Mouse (Mus musculus): ENCODE results near the gene Sfxn1. TPM values are rescaled to one million over a fixed set of nuclear protein-coding genes. Genes with fewer than 3 reads are reported as not detected.

Sfxn1 gene
- total RNA-seq, 2 experiments from 2014 or later = 52.2 to 62.6 TPM

DNA sequence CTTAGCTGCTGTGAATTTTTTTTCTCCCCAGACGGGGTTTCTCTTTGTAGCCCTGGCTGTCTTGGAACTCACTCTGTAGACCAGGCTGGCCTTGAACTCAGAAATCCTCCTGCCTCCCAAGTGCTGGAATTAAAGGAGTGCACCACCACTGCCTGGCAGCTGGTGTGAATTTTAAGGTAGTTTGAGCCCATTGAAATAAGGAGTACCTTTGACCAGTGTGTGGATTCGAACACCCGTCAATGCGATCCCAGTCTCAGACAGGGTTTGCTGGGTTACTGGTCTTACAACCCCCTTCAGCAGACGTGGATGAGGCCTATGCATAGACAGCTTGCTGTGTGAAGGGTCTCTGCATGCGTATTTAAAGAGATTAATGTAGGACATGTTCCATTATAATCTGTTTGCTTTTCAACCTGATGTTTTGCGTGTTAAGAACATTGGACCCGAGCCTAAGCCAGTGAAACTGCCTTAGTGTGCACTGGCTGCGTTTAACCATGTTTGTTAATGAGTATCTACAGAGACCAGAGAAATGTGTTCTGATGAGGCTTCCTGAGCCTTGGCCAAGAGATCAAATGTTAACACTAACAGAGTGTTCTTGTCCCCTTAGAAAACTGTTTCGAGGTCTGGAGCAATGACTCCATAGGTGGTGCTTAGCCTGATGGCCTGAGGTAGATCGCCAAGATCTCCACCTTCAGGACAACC lies 5.2 kb downstream of the Sfxn1 start:
- no peak for DNase-seq (ENCODE audit: low spot score in 2 of 2)

- no peak for DNase-seq (ENCODE audit: low spot score in 2 of 2)
Measured at GRCm38 (mm10) chr13:54077470-54078174, 6.0 kb downstream of the Sfxn1 start.

DNA sequence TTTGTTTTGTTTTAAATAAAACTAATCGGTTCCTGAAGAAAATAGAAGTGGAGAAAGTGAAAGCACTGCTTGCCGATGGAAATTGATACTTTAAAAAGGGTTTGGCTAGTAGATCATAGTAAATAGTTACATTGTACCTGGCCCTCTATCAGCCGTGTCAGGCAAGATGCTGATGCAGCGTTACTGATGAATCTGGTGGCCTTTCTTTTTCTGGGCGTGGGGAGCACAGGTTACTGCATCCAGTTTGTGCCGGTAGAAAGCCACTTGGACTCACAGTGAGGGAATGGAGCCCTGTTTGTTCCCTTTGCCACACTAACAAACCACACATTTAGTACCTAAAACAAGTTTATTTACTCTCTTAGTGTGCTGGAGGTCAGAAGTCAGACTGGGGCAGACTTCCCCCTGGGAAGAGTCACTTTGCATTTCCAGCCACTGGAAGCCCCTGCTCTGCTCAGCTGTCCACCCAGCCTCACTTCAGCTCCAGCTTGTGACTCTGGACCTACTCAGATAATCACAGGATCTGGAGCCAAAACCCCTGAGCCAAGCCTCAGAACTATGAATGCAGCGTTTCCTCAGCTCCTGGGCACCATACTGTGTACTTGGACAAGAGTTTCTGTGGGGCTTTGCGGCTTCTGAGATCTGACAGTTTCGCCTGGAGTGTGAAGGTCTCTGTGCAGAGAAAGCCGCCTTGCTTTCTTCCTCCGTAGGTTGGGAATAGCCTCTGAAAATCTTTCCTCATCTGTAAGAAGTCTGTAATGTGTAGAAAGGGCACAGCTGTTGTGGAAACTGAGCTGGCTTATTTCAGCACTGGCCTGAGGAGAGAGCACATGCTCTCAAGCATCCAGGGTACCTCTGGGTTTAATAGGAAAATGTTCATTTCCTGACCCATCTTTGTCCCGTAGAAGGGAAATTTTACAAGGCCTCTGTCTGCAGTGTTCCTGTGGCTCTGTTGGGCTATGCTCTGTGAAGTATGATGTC lies 8.4 kb downstream of the Sfxn1 start:
- no peak for DNase-seq (ENCODE audit: low spot score in 2 of 2)

- no peak for DNase-seq (ENCODE audit: low spot score in 2 of 2)
Measured at GRCm38 (mm10) chr13:54080785-54081184, 9.1 kb downstream of the Sfxn1 start.

- DNase-seq (ENCODE audit: low spot score in 2 of 2) = no peak
Measured at GRCm38 (mm10) chr13:54082946-54083345, 11.3 kb downstream of the Sfxn1 start.

GRCm38 (mm10) chr13:54084178-54084577 lies 12.5 kb downstream of the Sfxn1 start:
- no peak for DNase-seq (ENCODE audit: low spot score in 2 of 2)

GRCm38 (mm10) chr13:54084826-54085225 lies 13.2 kb downstream of the Sfxn1 start:
- no peak for DNase-seq (ENCODE audit: low spot score in 2 of 2)

GRCm38 (mm10) chr13:54085266-54085665 lies 13.6 kb downstream of the Sfxn1 start:
- no peak for DNase-seq (ENCODE audit: low spot score in 2 of 2)

GRCm38 (mm10) chr13:54091719-54092118 lies 20.1 kb downstream of the Sfxn1 start:
- DNase-seq (ENCODE audit: low spot score in 2 of 2) = no peak

DNA sequence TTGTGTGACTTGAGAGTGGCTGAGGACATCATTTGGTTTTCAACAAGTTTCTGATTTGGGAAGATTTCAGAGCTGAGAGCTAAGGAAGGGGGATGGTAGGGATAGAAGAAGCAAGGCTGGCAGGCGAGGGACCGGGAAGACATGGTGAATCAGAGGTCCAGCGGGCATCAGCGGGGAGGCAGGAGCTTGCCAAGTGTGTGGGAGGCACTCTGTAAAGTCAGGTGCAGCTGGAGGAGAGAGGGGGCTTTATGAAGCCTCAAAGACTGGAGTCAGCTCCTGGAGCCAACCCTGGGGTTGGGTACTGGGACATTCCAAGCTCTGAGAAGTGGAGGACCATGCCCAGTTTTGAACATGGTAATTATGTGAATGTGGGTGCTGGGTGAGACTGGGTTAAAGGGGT lies 22.7 kb downstream of the Sfxn1 start:
- DNase-seq (ENCODE audit: low spot score in 2 of 2) = no peak

GRCm38 (mm10) chr13:54094963-54095362 lies 23.3 kb downstream of the Sfxn1 start:
- no peak for DNase-seq (ENCODE audit: low spot score in 2 of 2)

DNA sequence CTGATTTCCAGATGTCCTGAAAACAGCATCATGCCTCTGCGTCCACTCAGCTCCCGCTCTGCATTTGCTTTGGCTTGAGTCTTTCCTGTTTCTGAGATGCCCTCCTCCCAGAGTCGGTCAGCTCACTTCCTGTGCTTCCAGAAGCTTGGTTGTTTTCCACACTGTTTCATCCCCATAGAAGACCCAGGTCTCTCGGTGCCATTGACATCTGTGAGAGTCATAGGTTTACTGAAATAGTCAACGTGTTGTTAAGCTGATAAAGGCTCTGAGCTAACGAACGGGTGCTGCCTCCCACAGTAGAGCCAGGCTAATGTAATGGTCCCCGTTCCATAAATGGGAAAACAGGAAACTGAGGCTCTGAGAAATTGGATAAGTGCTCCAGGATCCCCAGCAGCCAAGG lies 24.1 kb downstream of the Sfxn1 start:
- no peak for DNase-seq (ENCODE audit: low spot score in 2 of 2)

- DNase-seq (ENCODE audit: low spot score in 2 of 2) = no peak
Measured at GRCm38 (mm10) chr13:54097227-54097626, 25.6 kb downstream of the Sfxn1 start.

DNA sequence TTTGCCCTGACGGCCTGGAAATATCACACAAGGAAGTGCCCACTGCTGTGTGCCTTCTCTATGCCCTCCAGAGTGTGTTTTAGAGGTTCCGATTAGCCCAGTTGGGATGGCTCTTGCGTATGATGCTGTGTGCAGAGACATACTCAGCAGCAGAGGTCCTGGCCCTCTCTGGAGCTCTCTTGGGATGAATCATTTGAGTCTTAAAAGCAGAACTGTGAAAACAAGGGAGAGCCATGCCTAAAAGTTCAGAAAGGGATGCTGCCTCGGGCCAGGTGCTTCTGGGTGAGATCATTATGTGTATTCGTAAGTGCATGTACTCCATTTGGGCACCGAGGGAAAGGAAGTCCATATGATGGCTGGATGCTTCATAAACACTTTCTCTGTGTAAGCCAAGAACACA lies 26.1 kb downstream of the Sfxn1 start:
- no peak for DNase-seq (ENCODE audit: low spot score in 2 of 2)

- peak in 1 of 2 experiments; percentile 25 for DNase-seq (ENCODE audit: low spot score in 2 of 2)
Measured at GRCm38 (mm10) chr13:54101031-54101820, 29.6 kb downstream of the Sfxn1 start.

- DNase-seq (ENCODE audit: low spot score in 2 of 2) = no peak
Measured at GRCm38 (mm10) chr13:54102061-54102460, 30.4 kb downstream of the Sfxn1 start.

DNA sequence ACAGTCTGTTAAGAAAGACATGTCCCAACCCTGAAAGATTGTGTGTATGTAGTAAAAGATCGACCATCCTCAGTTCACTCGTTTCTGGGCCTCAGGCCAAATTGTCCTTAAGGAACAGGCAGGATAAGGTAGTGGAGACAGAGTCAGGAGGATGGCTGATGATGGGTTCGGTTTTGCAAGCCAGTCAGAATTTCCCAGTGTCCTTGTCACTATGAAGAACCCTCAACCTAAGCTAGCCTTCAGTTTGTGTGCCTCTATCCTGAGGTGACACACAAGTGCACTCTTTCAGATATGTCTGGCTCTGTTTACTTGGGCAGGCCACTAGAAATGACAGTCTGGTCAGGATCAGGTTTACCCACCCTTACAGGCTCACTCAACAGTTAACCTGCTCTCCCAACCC lies 31.6 kb downstream of the Sfxn1 start:
- no peak for DNase-seq (ENCODE audit: low spot score in 2 of 2)

GRCm38 (mm10) chr13:54103866-54104265 lies 32.2 kb downstream of the Sfxn1 start:
- peak in 1 of 2 experiments; percentile 14 for DNase-seq (ENCODE audit: low spot score in 2 of 2)

DNA sequence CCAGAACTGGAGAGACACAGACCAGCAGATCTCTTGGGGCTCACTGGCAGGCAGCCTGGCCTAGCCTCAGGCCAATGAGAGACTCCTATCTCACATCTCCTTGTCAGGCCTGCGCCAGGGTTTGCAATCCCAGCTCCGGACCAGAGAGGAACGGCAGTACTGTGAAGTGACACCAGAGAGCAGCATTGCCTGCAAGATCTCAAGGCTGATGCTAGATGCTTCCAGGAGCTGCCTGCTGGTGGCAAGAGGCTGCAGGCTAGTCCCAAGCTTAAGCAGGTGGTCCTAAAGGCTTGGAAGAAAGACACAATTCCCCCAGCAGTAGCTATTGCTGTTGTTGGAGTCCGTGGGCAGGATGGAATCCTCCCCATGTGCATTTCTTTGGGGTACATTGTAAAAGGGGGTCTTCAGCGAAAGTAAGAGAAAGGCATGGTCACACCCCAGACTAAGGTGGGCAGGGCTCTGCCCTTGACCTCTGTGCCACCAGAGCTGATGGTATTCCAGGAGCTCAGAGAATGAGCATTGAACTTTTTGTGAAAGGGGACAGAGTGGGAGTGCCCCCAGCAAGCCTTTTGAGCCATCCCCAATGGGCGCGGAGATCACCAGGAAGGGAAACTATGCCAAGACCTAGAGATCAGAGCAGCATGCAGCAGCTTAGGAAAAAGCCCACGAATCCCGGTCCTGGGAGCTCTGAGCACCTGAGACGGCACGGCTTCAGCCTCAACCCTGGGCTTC lies 42.3 kb downstream of the Sfxn1 start:
- DNase-seq (ENCODE audit: low spot score in 2 of 2) = peak; percentile 53 to 56

DNA sequence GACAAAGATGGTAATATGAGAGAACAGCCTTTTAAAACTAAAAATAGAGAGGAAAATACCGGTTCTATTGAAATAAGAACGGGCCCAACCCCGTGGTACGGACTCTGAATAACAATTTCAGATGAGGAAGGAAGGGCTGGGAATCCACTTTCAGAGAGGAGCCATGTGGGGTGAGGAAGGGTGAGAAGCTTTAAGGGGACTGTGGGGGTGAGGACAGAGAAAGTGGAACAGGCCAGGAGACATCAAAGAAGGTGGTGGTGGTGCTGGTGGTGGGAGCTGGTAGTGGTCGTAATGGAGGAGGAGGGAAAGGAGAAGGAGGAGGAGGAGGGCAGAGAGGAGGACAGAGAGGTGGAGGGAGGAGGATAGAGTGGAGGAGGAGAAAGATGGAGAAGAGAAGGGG lies 43.3 kb downstream of the Sfxn1 start:
- DNase-seq (ENCODE audit: low spot score in 2 of 2) = no peak

Measured in adrenal gland, adult 18-20 months (tissue).